Mouse (Mus musculus) C2C12 (cell line): ENCODE data around the gene Ndc1.

Source experiments
- CEBPB ChIP-seq: IDR thresholded peaks from one replicate; pipeline ENCODE4 v1.6.1; 2011; ENCODE audit warnings: low read depth, mild to moderate bottlenecking, control low read depth, moderate library complexity
- CTCF ChIP-seq: IDR thresholded peaks from one replicate; pipeline ENCODE4 v1.5.1; 2011; ENCODE audit not compliant: control insufficient read depth, insufficient read depth, insufficient read length
- USF1 ChIP-seq: IDR thresholded peaks from one replicate; pipeline ENCODE4 v1.6.1; 2011; ENCODE audit warnings: low read depth, mild to moderate bottlenecking, control low read depth, moderate library complexity

GRCm38 (mm10) chr4:107347221-107347620 is 20.4 kb upstream of the Ndc1 start:
- TF ChIP-seq CEBPB, result no peak
- no peak for TF ChIP-seq CTCF
- TF ChIP-seq USF1, result no peak
